Mouse (Mus musculus) olfactory bulb, adult 2 months (tissue): Measurements from ENCODE around the gene Rorc. TPM values are rescaled to one million over a fixed set of nuclear protein-coding genes. Genes with fewer than 3 reads are reported as not detected.

Experiments
- H3K27ac ChIP-seq: fragments of 200-500 bp; 2 replicates; pipeline ENCODE4 v1.5.1; 2012; ENCODE audit warnings: low read depth, low read length; ENCODE audit not compliant: insufficient read depth
- H3K4me1 ChIP-seq: fragments of 200-500 bp; 2 replicates; pipeline ENCODE4 v1.6.1; 2012; ENCODE audit warnings: low read length; ENCODE audit not compliant: control insufficient read depth, insufficient read depth
- H3K4me3 ChIP-seq: fragments of 200-500 bp; 2 replicates; pipeline ENCODE4 v1.5.1; 2012; ENCODE audit warnings: mild to moderate bottlenecking, low read depth, low read length, moderate library complexity; ENCODE audit not compliant: insufficient read depth
- CTCF ChIP-seq: fragments of 200-500 bp; IDR thresholded peaks from 2 replicates; pipeline ENCODE4 v1.5.1; 2012; ENCODE audit warnings: low read depth, mild to moderate bottlenecking, low read length, moderate library complexity; ENCODE audit not compliant: insufficient read depth
- POLR2A ChIP-seq: fragments of 200-500 bp; IDR thresholded peaks from 2 replicates; pipeline ENCODE4 v1.6.1; 2012; ENCODE audit warnings: mild to moderate bottlenecking, low read depth, low read length, moderate library complexity; ENCODE audit not compliant: insufficient read depth
- WGBS: fragments of 180-500 bp; shearing (Covaris S2); methylation state at CpG from one replicate; pipeline ENCODE4 v1.1.7; 2018; 5-methylcytosine and 5-hydroxymethylcytosine counted together
- polyA plus RNA-seq: library from polyadenylated mRNA; stranded (reverse); fragments of >200 nt; gene quantifications from 2 replicates; pipeline ENCODE4 v1.2.4, GENCODE M21; 2012; ENCODE audit warnings: low replicate concordance; ENCODE audit not compliant: missing spikeins, insufficient read depth, insufficient read length

Rorc gene
- polyA plus RNA-seq, 1 experiment: 118 TPM

- no peak overlapping the region for H3K4me3 ChIP-seq
- H3K27ac ChIP-seq: no peak overlapping the region
- TF ChIP-seq CTCF: no peak
- 72% methylated on average over 4 of the region's 4 CpGs for WGBS
- no peaks in the 10 kb centered on the region for H3K4me1 ChIP-seq
Measured at GRCm38 (mm10) chr3:94386671-94387070, 14.1 kb downstream of the Rorc start.

- TF ChIP-seq POLR2A (no peak), CTCF (no peak)
- no peak overlapping the region for H3K4me3 ChIP-seq
- 95% methylated on average over 10 of the region's 10 CpGs for WGBS
- H3K4me1 ChIP-seq: no peaks in the 10 kb centered on the region
- no peak overlapping the region for H3K27ac ChIP-seq
Measured at GRCm38 (mm10) chr3:94387391-94387790, 14.8 kb downstream of the Rorc start.

- WGBS: 84% methylated on average over 5 of the region's 5 CpGs
- no peak overlapping the region for H3K27ac ChIP-seq
- no peak overlapping the region for H3K4me3 ChIP-seq
- TF ChIP-seq CTCF: no peak
- no peak for TF ChIP-seq POLR2A
- no peaks in the 10 kb centered on the region for H3K4me1 ChIP-seq
Measured at GRCm38 (mm10) chr3:94388047-94388446, 15.5 kb downstream of the Rorc start.

- WGBS: 97% methylated on average over 16 of the region's 16 CpGs
- Histone ChIP-seq H3K27ac (no peak overlapping the region), H3K4me3 (no peak overlapping the region), H3K4me1 (no peaks in the 10 kb centered on the region)
- TF ChIP-seq CTCF: no peak
- TF ChIP-seq POLR2A: no peak
Measured at GRCm38 (mm10) chr3:94389420-94389819, 16.8 kb downstream of the Rorc start.

GRCm38 (mm10) chr3:94391001-94391400, 18.4 kb downstream of the Rorc start:
- TF ChIP-seq CTCF (no peak), POLR2A (no peak)
- no peak overlapping the region for H3K4me3 ChIP-seq
- WGBS: 79% methylated on average over 5 of the region's 5 CpGs
- no peak overlapping the region for H3K27ac ChIP-seq
- no peaks in the 10 kb centered on the region for H3K4me1 ChIP-seq

- no peaks in the 10 kb centered on the region for H3K4me1 ChIP-seq
- WGBS: 91% methylated on average over 2 of the region's 2 CpGs
- TF ChIP-seq POLR2A (no peak), CTCF (no peak)
- H3K4me3 ChIP-seq: no peak overlapping the region
- no peak overlapping the region for H3K27ac ChIP-seq
Measured at GRCm38 (mm10) chr3:94392128-94392527, 19.5 kb downstream of the Rorc start.

GRCm38 (mm10) chr3:94393049-94393448, 20.5 kb downstream of the Rorc start:
- Histone ChIP-seq H3K27ac (no peak overlapping the region), H3K4me3 (no peak overlapping the region), H3K4me1 (no peaks in the 10 kb centered on the region)
- TF ChIP-seq POLR2A: no peak
- no peak for TF ChIP-seq CTCF
- 66% methylated on average over 4 of the region's 4 CpGs for WGBS

GRCm38 (mm10) chr3:94396336-94396735, 23.7 kb downstream of the Rorc start:
- no peak for TF ChIP-seq CTCF
- no peak for TF ChIP-seq POLR2A
- peaks cover 2% of the 10 kb centered on the region; the same call in 1 of the 2 replicates for H3K4me1 ChIP-seq
- H3K4me3 ChIP-seq: no peak overlapping the region
- no peak overlapping the region for H3K27ac ChIP-seq
- WGBS: 94% methylated on average over 1 of the region's 1 CpGs

GRCm38 (mm10) chr3:94396851-94397250, 24.3 kb downstream of the Rorc start:
- H3K27ac ChIP-seq: no peak overlapping the region
- 95% methylated on average over 4 of the region's 4 CpGs for WGBS
- no peak overlapping the region for H3K4me3 ChIP-seq
- no peak for TF ChIP-seq POLR2A
- no peak for TF ChIP-seq CTCF
- H3K4me1 ChIP-seq: peaks cover 2% of the 10 kb centered on the region; the same call in 1 of the 2 replicates

GRCm38 (mm10) chr3:94398217-94398616, 25.6 kb downstream of the Rorc start, which contains the start of gene Lingo4:
TSS of gene Lingo4 (plus strand) at chr3:94398517.
- TF ChIP-seq CTCF (no peak), POLR2A (no peak)
- H3K27ac ChIP-seq: no peak within 1 kb of the TSS
- peaks cover 3% of the 10 kb centered on the region; the same call in 1 of the 2 replicates for H3K4me1 ChIP-seq
- peak within 1 kb of the TSS; percentile 44 for H3K4me3 ChIP-seq
- 81% methylated on average over 6 of the region's 6 CpGs for WGBS
